Mouse (Mus musculus) ES-Bruce4 (cell line): ENCODE data around the gene Mbnl1.

ENCODE experiments used
- CTCF ChIP-seq: IDR thresholded peaks from one replicate; pipeline ENCODE4 v1.8.1; 2011; ENCODE audit warnings: low read depth, low read length
- EP300 ChIP-seq: IDR thresholded peaks from 2 replicates; pipeline ENCODE4 v1.6.1; 2011; ENCODE audit warnings: low read depth, low read length; ENCODE audit not compliant: insufficient read depth
- POLR2A ChIP-seq: IDR thresholded peaks from one replicate; pipeline ENCODE4 v1.8.1; 2011; ENCODE audit warnings: low read length; ENCODE audit not compliant: insufficient read depth

DNA sequence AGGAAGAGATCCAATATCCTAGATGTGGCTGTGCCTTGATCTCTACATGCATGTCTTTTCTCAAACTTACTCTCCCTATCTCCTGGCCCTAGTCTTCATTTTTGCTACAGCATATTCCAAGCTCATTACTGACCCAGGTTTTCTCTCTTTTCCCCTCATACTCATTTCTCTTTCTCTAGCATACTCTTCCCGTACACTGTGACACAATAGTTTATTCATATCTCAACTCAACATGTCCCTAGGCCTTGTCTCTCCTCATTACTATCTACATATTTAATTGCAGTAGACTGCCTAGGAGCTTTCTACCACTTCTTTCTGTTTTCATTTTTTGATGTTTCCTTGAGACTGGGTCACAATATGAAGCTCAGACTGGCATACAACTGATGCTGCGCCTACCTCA lies 8.1 kb downstream of the Mbnl1 start:
- TF ChIP-seq POLR2A: no peak
- no peak for TF ChIP-seq CTCF
- TF ChIP-seq EP300: no peak
